Mouse (Mus musculus): Measurements from ENCODE around the gene Dhdh. TPM values are rescaled to one million over a fixed set of nuclear protein-coding genes. Genes with fewer than 3 reads are reported as not detected.
"Not testable (repeated sequence)": the region's sequence is repeated elsewhere in the genome, so short reads cannot be mapped to it uniquely, and the experiment has no call there.

Dhdh gene
- 3.9 TPM in 2 replicates for polyA plus RNA-seq (2015; fragmentation: Nextera tagmentation; extraction: Ambion mirVana)

- Histone ChIP-seq H3K4me1 (peaks cover 29% of the 10 kb centered on the region), H3K9me3 (no peaks in the 10 kb centered on the region), H3K4me3 (peak within 1 kb of the TSS; percentile 62), H3K27ac (replicated peaks) (peak within 1 kb of the TSS; percentile 58), H3K27me3 (replicated peaks) (no peaks in the 10 kb centered on the region), H3K36me3 (peaks cover 19% of the 10 kb centered on the region), H3K9ac (peak within 1 kb of the TSS; percentile 84), H3K4me2 (peak within 1 kb of the TSS; percentile 78)
- ATAC-seq (ENCODE audit: extremely low read depth, insufficient number of reproducible peaks, low FRiP score, low TSS enrichment), result peak; percentile 28; the same call in 1 of the 2 replicates
- 9% methylated on average over 37 of the region's 38 CpGs for WGBS
Measured at GRCm38 (mm10) chr7:45488293-45489204, at the start of gene Dhdh. TSS of gene Dhdh (minus strand) at chr7:45488805.

- 0 out of 2 replicates have a peak, but pooled peaks cover 5% of the 10 kb centered on the region for H3K27me3 ChIP-seq (replicated peaks)
- H3K4me3 ChIP-seq, result peak overlapping the region; percentile 64
- WGBS, result 78% methylated on average over 10 of the region's 10 CpGs
- H3K9ac ChIP-seq, result peak overlapping the region; percentile 80
- ATAC-seq (ENCODE audit: extremely low read depth, insufficient number of reproducible peaks, low FRiP score, low TSS enrichment), result no peak
- peak overlapping the region; percentile 92 for H3K4me2 ChIP-seq
- H3K9me3 ChIP-seq, result no peaks in the 10 kb centered on the region
- no peak overlapping the region for H3K27ac ChIP-seq (replicated peaks)
- no peaks in the 10 kb centered on the region for H3K36me3 ChIP-seq
- H3K4me1 ChIP-seq, result peaks cover 7% of the 10 kb centered on the region
Measured at GRCm38 (mm10) chr7:45537602-45538001, 49.0 kb upstream of the Dhdh start.

GRCm38 (mm10) chr7:45535676-45536075, 47.1 kb upstream of the Dhdh start:
- Histone ChIP-seq H3K9ac (no peak overlapping the region), H3K27me3 (replicated peaks) (0 out of 2 replicates have a peak, but pooled peaks cover 8% of the 10 kb centered on the region), H3K27ac (replicated peaks) (no peak overlapping the region), H3K9me3 (no peaks in the 10 kb centered on the region), H3K36me3 (no peaks in the 10 kb centered on the region), H3K4me3 (no peak overlapping the region), H3K4me2 (no peak overlapping the region), H3K4me1 (peaks cover 13% of the 10 kb centered on the region)
- ATAC-seq (ENCODE audit: extremely low read depth, insufficient number of reproducible peaks, low FRiP score, low TSS enrichment), result no peak
- 74% methylated on average over 1 of the region's 1 CpGs for WGBS

DNA sequence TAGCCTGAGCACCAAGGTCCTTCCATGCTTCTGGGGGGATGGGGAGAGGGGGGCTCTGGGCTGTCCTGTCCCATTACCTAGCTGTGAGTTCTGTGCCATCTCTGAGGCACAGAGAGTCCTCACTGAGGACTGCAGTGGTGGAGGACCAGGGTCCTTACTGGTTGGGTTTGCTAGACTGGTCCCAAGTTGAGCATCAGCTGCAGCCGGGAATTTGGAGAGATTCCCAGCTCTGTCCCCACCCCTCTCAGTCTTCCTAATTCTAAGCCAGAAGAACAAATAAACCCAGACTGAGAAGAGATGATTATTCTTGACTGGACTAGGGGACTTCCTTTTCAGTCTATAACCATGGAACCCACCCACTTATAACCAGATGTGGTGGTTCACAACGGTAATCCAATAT, 42.0 kb upstream of the Dhdh start:
- H3K27ac ChIP-seq (replicated peaks), result 0 out of 2 replicates have a peak overlapping the region, but pooled peaks have one; percentile 30
- peak overlapping the region; percentile 15; the same call in 1 of the 2 replicates for H3K9ac ChIP-seq
- H3K4me2 ChIP-seq, result peak overlapping the region; percentile 48
- ATAC-seq (ENCODE audit: extremely low read depth, insufficient number of reproducible peaks, low FRiP score, low TSS enrichment), result no peak
- no peaks in the 10 kb centered on the region for H3K9me3 ChIP-seq
- no peaks in the 10 kb centered on the region for H3K36me3 ChIP-seq
- WGBS, result 58% methylated on average over 2 of the region's 2 CpGs
- H3K4me1 ChIP-seq, result peaks cover 28% of the 10 kb centered on the region
- 0 out of 2 replicates have a peak, but pooled peaks cover 8% of the 10 kb centered on the region for H3K27me3 ChIP-seq (replicated peaks)
- no peak overlapping the region for H3K4me3 ChIP-seq

- ATAC-seq (ENCODE audit: extremely low read depth, insufficient number of reproducible peaks, low FRiP score, low TSS enrichment), result no peak
- peaks cover 38% of the 10 kb centered on the region for H3K4me1 ChIP-seq
- WGBS, result 5% methylated on average over 6 of the region's 6 CpGs
- 0 out of 2 replicates have a peak, but pooled peaks cover 8% of the 10 kb centered on the region for H3K27me3 ChIP-seq (replicated peaks)
- H3K9me3 ChIP-seq, result no peaks in the 10 kb centered on the region
- peak overlapping the region; percentile 66 for H3K27ac ChIP-seq (replicated peaks)
- H3K4me2 ChIP-seq, result peak overlapping the region; percentile 48
- H3K4me3 ChIP-seq, result peak overlapping the region; percentile 4; the same call in 1 of the 2 replicates
- H3K9ac ChIP-seq, result peak overlapping the region; percentile 62; the same call in 1 of the 2 replicates
- 0 out of 2 replicates have a peak, but pooled peaks cover 2% of the 10 kb centered on the region for H3K36me3 ChIP-seq
Measured at GRCm38 (mm10) chr7:45529461-45529860, 40.9 kb upstream of the Dhdh start.

DNA sequence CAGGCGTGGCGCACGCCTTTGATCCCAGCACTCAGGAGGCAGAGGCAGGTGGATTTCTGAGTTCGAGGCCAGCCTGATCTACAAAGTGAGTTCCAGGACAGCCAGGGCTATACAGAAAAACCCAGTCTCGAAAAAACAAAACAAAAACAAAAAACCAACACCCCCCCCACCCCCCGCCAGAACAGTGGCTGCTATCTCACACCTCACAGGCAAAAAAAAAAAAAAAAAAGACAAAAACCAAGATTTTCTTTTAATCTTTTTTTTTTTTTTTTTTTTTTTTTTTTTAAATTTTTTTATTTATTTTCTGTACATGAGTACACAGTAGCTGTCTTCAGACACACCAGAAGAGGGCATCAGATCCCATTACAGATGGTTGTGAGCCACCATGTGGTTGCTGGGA, 38.6 kb upstream of the Dhdh start:
- Histone ChIP-seq H3K4me3 (peak overlapping the region; percentile 92), H3K4me1 (peaks cover 59% of the 10 kb centered on the region), H3K27ac (replicated peaks) (peak overlapping the region; percentile 99), H3K4me2 (peak overlapping the region; percentile 91), H3K36me3 (peaks cover 23% of the 10 kb centered on the region)
- H3K9ac ChIP-seq; H3K9me3 ChIP-seq; ATAC-seq (ENCODE audit: extremely low read depth, insufficient number of reproducible peaks, low FRiP score, low TSS enrichment); H3K27me3 ChIP-seq (replicated peaks): not testable (repeated sequence)
- WGBS, result 84% methylated on average over 6 of the region's 6 CpGs

DNA sequence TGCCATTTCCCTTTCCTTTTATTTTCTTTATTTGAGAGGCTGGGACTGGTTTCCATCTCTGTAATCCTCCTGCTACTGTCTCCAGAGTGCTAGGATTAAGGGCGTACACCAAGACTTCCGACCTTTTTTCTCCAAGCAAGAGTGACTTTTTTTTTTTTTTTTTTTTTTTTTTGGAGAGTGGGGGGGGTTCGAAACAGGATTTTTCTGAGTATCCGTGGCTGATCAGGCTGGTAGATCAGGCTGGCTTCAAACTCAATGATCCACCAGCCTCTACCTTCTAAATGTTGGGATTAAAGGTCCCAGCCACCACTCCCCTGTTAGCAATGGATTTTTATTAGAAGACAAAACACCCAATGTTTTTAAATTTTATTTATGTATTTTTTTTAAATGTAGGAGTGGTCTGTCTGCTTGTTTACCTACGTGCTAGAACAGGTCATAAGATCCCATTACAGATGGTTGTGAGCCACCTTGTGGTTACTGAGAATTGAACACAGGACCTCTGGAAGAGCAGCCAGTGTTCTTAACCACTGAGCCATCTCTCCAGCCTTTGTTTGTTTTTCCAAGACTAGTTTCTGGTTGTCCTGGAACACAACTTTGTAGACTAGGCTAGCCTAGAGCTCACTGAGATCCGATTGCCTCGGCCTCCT, 38.0 kb upstream of the Dhdh start:
- peaks cover 57% of the 10 kb centered on the region for H3K4me1 ChIP-seq
- H3K9ac ChIP-seq, result peak overlapping the region; percentile 97
- H3K4me3 ChIP-seq, result peak overlapping the region; percentile 92
- peaks cover 23% of the 10 kb centered on the region for H3K36me3 ChIP-seq
- peak overlapping the region; percentile 99 for H3K27ac ChIP-seq (replicated peaks)
- H3K27me3 ChIP-seq (replicated peaks), result no peaks in the 10 kb centered on the region
- H3K9me3 ChIP-seq, result no peaks in the 10 kb centered on the region
- H3K4me2 ChIP-seq, result peak overlapping the region; percentile 91
- WGBS, result 13% methylated on average over 7 of the region's 7 CpGs
- ATAC-seq (ENCODE audit: extremely low read depth, insufficient number of reproducible peaks, low FRiP score, low TSS enrichment), result no peak

GRCm38 (mm10) chr7:45525809-45526473, 37.3 kb upstream of the Dhdh start, which contains the start of the genes Ppp1r15a and Plekha4:
TSS of gene Ppp1r15a (minus strand) at chr7:45526268.
TSS of gene Plekha4 (plus strand) at chr7:45526330.
- Histone ChIP-seq H3K27me3 (replicated peaks) (no peaks in the 10 kb centered on the region), H3K36me3 (peaks cover 23% of the 10 kb centered on the region), H3K27ac (replicated peaks) (peak within 1 kb of the TSS; percentile 99), H3K4me2 (peak within 1 kb of the TSS; percentile 91), H3K4me1 (peaks cover 61% of the 10 kb centered on the region), H3K9me3 (no peaks in the 10 kb centered on the region), H3K4me3 (peak within 1 kb of the TSS; percentile 92), H3K9ac (peak within 1 kb of the TSS; percentile 97)
- under 1% methylated on average over 54 of the region's 54 CpGs for WGBS
- ATAC-seq (ENCODE audit: extremely low read depth, insufficient number of reproducible peaks, low FRiP score, low TSS enrichment), result peak; percentile 72

DNA sequence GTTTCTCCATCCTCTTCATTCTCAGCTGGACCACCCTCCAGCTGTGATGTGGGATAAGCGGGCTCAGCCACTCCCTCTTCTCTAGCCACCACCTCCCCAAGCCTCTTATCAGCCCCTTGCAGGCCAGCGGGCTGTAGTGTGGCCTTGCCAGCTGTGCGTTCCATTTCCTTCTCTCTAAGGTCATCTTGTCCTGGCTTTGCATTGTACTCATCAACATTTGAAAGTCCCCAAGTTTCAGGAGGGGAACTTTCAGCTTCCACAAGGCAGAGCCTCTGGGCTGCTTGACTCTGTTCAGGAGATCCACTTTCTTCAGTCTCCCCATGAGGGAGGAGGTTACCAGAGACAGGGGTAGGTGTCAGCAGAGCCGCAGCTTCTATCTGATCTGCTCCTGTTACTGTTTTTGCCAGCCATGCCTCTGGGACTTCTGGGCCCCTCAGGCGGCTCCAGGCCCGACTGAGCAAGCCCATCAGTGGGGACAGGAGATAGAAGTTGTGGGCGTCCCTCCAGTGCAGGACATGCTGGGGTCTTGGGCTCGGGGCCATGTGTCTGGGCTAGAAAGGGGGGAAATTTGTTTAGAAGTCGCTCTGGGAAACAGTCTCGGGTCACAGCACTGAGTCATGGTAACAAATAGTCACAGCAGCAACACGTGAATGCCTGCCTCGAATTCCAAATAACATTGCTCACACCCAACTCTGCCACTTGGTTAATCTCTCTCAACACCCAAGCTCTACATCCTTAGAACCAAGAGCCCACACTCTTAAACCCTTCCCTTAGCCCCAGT, 36.4 kb upstream of the Dhdh start:
- ATAC-seq (ENCODE audit: extremely low read depth, insufficient number of reproducible peaks, low FRiP score, low TSS enrichment), result peak; percentile 47; the same call in 1 of the 2 replicates
- no peaks in the 10 kb centered on the region for H3K9me3 ChIP-seq
- peak overlapping the region; percentile 99 for H3K27ac ChIP-seq (replicated peaks)
- H3K36me3 ChIP-seq, result peaks cover 23% of the 10 kb centered on the region
- 4% methylated on average over 12 of the region's 12 CpGs for WGBS
- H3K4me3 ChIP-seq, result peak overlapping the region; percentile 92
- peak overlapping the region; percentile 97 for H3K9ac ChIP-seq
- no peaks in the 10 kb centered on the region for H3K27me3 ChIP-seq (replicated peaks)
- peaks cover 53% of the 10 kb centered on the region for H3K4me1 ChIP-seq
- peak overlapping the region; percentile 91 for H3K4me2 ChIP-seq

- peaks cover 23% of the 10 kb centered on the region for H3K36me3 ChIP-seq
- H3K4me2 ChIP-seq, result peak overlapping the region; percentile 91
- H3K27me3 ChIP-seq (replicated peaks), result no peaks in the 10 kb centered on the region
- H3K9ac ChIP-seq, result peak overlapping the region; percentile 88
- WGBS, result 72% methylated on average over 13 of the region's 13 CpGs
- H3K4me3 ChIP-seq, result peak overlapping the region; percentile 92
- H3K27ac ChIP-seq (replicated peaks), result peak overlapping the region; percentile 89
- no peaks in the 10 kb centered on the region for H3K9me3 ChIP-seq
- peaks cover 46% of the 10 kb centered on the region for H3K4me1 ChIP-seq
- no peak for ATAC-seq (ENCODE audit: extremely low read depth, insufficient number of reproducible peaks, low FRiP score, low TSS enrichment)
Measured at GRCm38 (mm10) chr7:45523678-45524170, 35.1 kb upstream of the Dhdh start.
